Mouse (Mus musculus): ENCODE results near the gene Xpo6.

GRCm38 (mm10) chr7:126232345-126233071 lies 32.2 kb upstream of the Xpo6 start:
- no peak for TF ChIP-seq POLR2A (IDR thresholded peaks at IDR 0.05; ENCODE audit: borderline replicate concordance, control insufficient read depth, low read depth, low read length)
- TF ChIP-seq CTCF (IDR thresholded peaks at IDR 0.05; ENCODE audit: control insufficient read depth, insufficient read depth, low read length) = no peak
